Mouse (Mus musculus): ENCODE measurements around the gene Galnt7. TPM values are rescaled to one million over a fixed set of nuclear protein-coding genes. Genes with fewer than 3 reads are reported as not detected.
"Not testable (repeated sequence)": the region's sequence is repeated elsewhere in the genome, so short reads cannot be mapped to it uniquely, and the experiment has no call there.

The Galnt7 gene
- total RNA-seq, 2 experiments from 2014 or later, result 2.3 to 3.3 TPM

- intact Hi-C loops (cut with DNase I), result no loop called here
- no peak for DNase-seq
Measured at GRCm38 (mm10) chr8:57547581-57547980, 105.3 kb downstream of the Galnt7 start.

- intact Hi-C loops (cut with DNase I), result no loop called here
- no peak for DNase-seq
Measured at GRCm38 (mm10) chr8:57546834-57547233, 106.0 kb downstream of the Galnt7 start.

- intact Hi-C loops (cut with DNase I), result no loop called here
- DNase-seq, result no peak
Measured at GRCm38 (mm10) chr8:57546401-57546800, 106.4 kb downstream of the Galnt7 start.

- intact Hi-C loops (cut with DNase I), result no loop called here
- DNase-seq, result no peak
Measured at GRCm38 (mm10) chr8:57541405-57541804, 111.4 kb downstream of the Galnt7 start.

GRCm38 (mm10) chr8:57540951-57541350 lies 111.9 kb downstream of the Galnt7 start:
- no peak for DNase-seq
- intact Hi-C loops (cut with DNase I), result no loop called here

- intact Hi-C loops (cut with DNase I), result no loop called here
- peak; percentile 33 to 50 for DNase-seq
Measured at GRCm38 (mm10) chr8:57540110-57540838, 112.6 kb downstream of the Galnt7 start.

- no peak for DNase-seq
- intact Hi-C loops (cut with DNase I), result no loop called here
Measured at GRCm38 (mm10) chr8:57538601-57539000, 114.2 kb downstream of the Galnt7 start.

GRCm38 (mm10) chr8:57536167-57536566 lies 116.7 kb downstream of the Galnt7 start:
- DNase-seq, result no peak
- intact Hi-C loops (cut with DNase I), result no loop called here

GRCm38 (mm10) chr8:57534495-57534894 lies 118.3 kb downstream of the Galnt7 start:
- intact Hi-C loops (cut with DNase I), result loop anchor here (5.0 kb wide), 1 partner anchor 182 kb away; no protein-coding TSS in a partner anchor
- no peak for DNase-seq

- DNase-seq, result no peak
Measured at GRCm38 (mm10) chr8:57533106-57533505, 119.7 kb downstream of the Galnt7 start.

GRCm38 (mm10) chr8:57532223-57532622 lies 120.6 kb downstream of the Galnt7 start:
- intact Hi-C loops (cut with DNase I), result loop anchor here (5.0 kb wide), 1 partner anchor 180 kb away; no protein-coding TSS in a partner anchor
- no peak for DNase-seq

More at GRCm38 (mm10) chr8:57533106-57533505, 119.7 kb downstream of the Galnt7 start:
- intact Hi-C loops (cut with DNase I), result loop anchor here (5.0 kb wide), 1 partner anchor 181 kb away; no protein-coding TSS in a partner anchor

- DNase-seq, result peak; percentile 65 to 75
- intact Hi-C loops (cut with DNase I), result loop anchor here (1.0 to 5.0 kb wide), 2 partner anchors 104 to 179 kb away; no protein-coding TSS in a partner anchor
Measured at GRCm38 (mm10) chr8:57530666-57531349, 122.0 kb downstream of the Galnt7 start.

- intact Hi-C loops (cut with DNase I), result loop anchor here (5.0 kb wide), 1 partner anchor 178 kb away; no protein-coding TSS in a partner anchor
- DNase-seq, result no peak
Measured at GRCm38 (mm10) chr8:57530238-57530637, 122.6 kb downstream of the Galnt7 start.

- DNase-seq, result no peak
- intact Hi-C loops (cut with DNase I), result no loop called here
Measured at GRCm38 (mm10) chr8:57528036-57528435, 124.8 kb downstream of the Galnt7 start.

- intact Hi-C loops (cut with DNase I), result no loop called here
- DNase-seq, result no peak
Measured at GRCm38 (mm10) chr8:57520186-57520786, 132.5 kb downstream of the Galnt7 start.

GRCm38 (mm10) chr8:57517723-57518122 lies 135.1 kb downstream of the Galnt7 start:
- intact Hi-C loops (cut with DNase I), result no loop called here
- DNase-seq, result no peak

- intact Hi-C loops (cut with DNase I); DNase-seq: not testable (repeated sequence)
Measured at GRCm38 (mm10) chr8:57516685-57517084, 136.1 kb downstream of the Galnt7 start.

- DNase-seq, result not testable (repeated sequence)
- intact Hi-C loops (cut with DNase I), result loop anchor here (5.0 kb wide), 1 partner anchor 86 kb away; no protein-coding TSS in a partner anchor
Measured at GRCm38 (mm10) chr8:57513178-57513661, 139.6 kb downstream of the Galnt7 start.

- intact Hi-C loops (cut with DNase I), result loop anchor here (5.0 kb wide), 1 partner anchor 85 kb away; no protein-coding TSS in a partner anchor
- DNase-seq, result no peak
Measured at GRCm38 (mm10) chr8:57512141-57513056, 140.4 kb downstream of the Galnt7 start.
